Mouse (Mus musculus) kidney, postnatal 0 days (tissue): ENCODE results near the gene Camk2b. TPM values are rescaled to one million over a fixed set of nuclear protein-coding genes. Genes with fewer than 3 reads are reported as not detected.

Experiments used
- ATAC-seq: fragments of 200-750 bp; cut with Nextera tagmentation; replicated peaks from 2 replicates; pipeline ENCODE4 v1.8.0; 2017; ENCODE audit warnings: low read depth, moderate number of reproducible peaks, moderate TSS enrichment, moderate library complexity; ENCODE audit not compliant: low FRiP score
- DNase-seq: peaks from one replicate; pipeline ENCODE4 v3.0.0-alpha.2; 2016; ENCODE audit warnings: low spot score
- H3K27ac ChIP-seq: fragments of 300-500 bp; sonication (generic); 2 replicates; pipeline ENCODE4 v1.5.1; 2014; ENCODE audit warnings: mild to moderate bottlenecking
- H3K27me3 ChIP-seq: fragments of 300-500 bp; sonication (generic); 2 replicates; pipeline ENCODE4 v1.6.1; 2014; ENCODE audit warnings: low read length, mixed read lengths; ENCODE audit not compliant: insufficient read depth
- H3K36me3 ChIP-seq: fragments of 300-500 bp; sonication (generic); 2 replicates; pipeline ENCODE4 v1.6.1; 2014; ENCODE audit warnings: low read length, mixed read lengths; ENCODE audit not compliant: insufficient read depth
- H3K4me1 ChIP-seq: fragments of 300-500 bp; sonication (generic); replicated peaks from 2 replicates; pipeline ENCODE4 v1.6.1; 2014; ENCODE audit warnings: antibody characterized with exemption, low read length, mixed read lengths; ENCODE audit not compliant: insufficient read depth
- H3K4me2 ChIP-seq: fragments of 300-500 bp; sonication (generic); 2 replicates; pipeline ENCODE4 v1.6.1; 2014; ENCODE audit warnings: mild to moderate bottlenecking, low read length, moderate library complexity, mixed read lengths
- H3K4me3 ChIP-seq: fragments of 300-500 bp; sonication (generic); replicated peaks from 2 replicates; pipeline ENCODE4 v1.5.1; 2014; ENCODE audit warnings: low read depth, low read length
- H3K9ac ChIP-seq: fragments of 300-500 bp; sonication (generic); 2 replicates; pipeline ENCODE4 v1.6.1; 2014; ENCODE audit warnings: low read depth, low read length
- H3K9me3 ChIP-seq: fragments of 300-500 bp; sonication (generic); replicated peaks from 2 replicates; pipeline ENCODE4 v1.6.1; 2016; ENCODE audit warnings: low read length, inconsistent platforms, mixed read lengths
- CTCF ChIP-seq: IDR thresholded peaks from 2 replicates; pipeline ENCODE4 v1.5.1; 2016; ENCODE audit warnings: antibody characterized with exemption, low read depth, mild to moderate bottlenecking, moderate library complexity
- WGBS: fragments of 180-500 bp; shearing (Covaris S2); extraction: QIAGEN DNeasy Blood & Tissue Kit; methylation state at CpG from one replicate; pipeline ENCODE4 v1.1.7; 2014; 5-methylcytosine and 5-hydroxymethylcytosine counted together
- polyA plus RNA-seq: library from polyadenylated mRNA; unstranded; fragments of >200 nt; fragmentation: Nextera tagmentation; extraction: Ambion mirVana; gene quantifications from 2 replicates; pipeline ENCODE4 v1.2.1, GENCODE M21; 2015

Gene Camk2b
- polyA plus RNA-seq, 1 experiment from 2014 or later: 3.3 TPM

DNA sequence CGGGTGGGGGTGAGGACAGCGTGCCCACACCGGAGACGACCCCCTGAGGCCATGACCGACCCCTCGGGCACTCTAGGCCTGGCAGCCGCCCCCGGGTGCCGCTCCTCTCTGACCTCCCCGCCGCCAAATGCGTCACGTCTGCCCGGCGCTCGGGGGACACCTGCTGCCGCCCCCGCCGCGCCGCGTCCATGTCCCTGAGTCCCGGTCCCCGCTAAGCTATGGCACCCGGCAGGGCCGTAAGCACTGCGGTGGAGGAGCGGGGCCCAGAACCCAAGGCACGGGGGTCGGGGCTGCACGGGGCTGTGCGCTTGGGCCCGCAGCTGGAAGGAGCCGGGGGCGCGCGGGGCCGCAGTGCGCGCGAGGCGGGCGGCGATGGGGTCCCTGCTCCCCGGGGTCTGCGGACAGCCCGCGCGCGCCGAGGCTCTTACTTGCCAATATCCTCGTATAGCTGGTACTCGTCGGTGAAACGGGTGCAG is 1.1 kb downstream of the Camk2b start:
- no peak for TF ChIP-seq CTCF
- H3K9ac ChIP-seq: peak overlapping the region; percentile 47; the same call in 1 of the 2 replicates

GRCm38 (mm10) chr11:6064215-6065045 is 1.7 kb downstream of the Camk2b start:
- no peaks in the 10 kb centered on the region for H3K36me3 ChIP-seq
- H3K4me3 ChIP-seq: peak overlapping the region; percentile 51
- DNase-seq: no peak
- peaks cover 3% of the 10 kb centered on the region; the same call in 1 of the 2 replicates for H3K4me1 ChIP-seq
- peak overlapping the region; percentile 95 for H3K4me2 ChIP-seq
- no peak for ATAC-seq
- H3K27me3 ChIP-seq: peaks cover 49% of the 10 kb centered on the region
- H3K9me3 ChIP-seq: no peaks in the 10 kb centered on the region
- H3K9ac ChIP-seq: 0 out of 2 replicates have a peak overlapping the region, but pooled peaks have one; percentile 47
- 3% methylated on average over 30 of the region's 30 CpGs for WGBS
- TF ChIP-seq CTCF: no peak
- no peak overlapping the region for H3K27ac ChIP-seq

More for the DNA sequence above, 1.1 kb downstream of the Camk2b start:
- H3K36me3 ChIP-seq: no peaks in the 10 kb centered on the region
- DNase-seq (no peak), ATAC-seq (0 out of 2 replicates have a peak, but pooled peaks have one; percentile 12)
- WGBS: under 1% methylated on average over 51 of the region's 55 CpGs
- H3K9me3 ChIP-seq: no peaks in the 10 kb centered on the region
- peak overlapping the region; percentile 51 for H3K4me3 ChIP-seq
- H3K4me2 ChIP-seq: peak overlapping the region; percentile 95
- peaks cover 49% of the 10 kb centered on the region for H3K27me3 ChIP-seq
- H3K27ac ChIP-seq: no peak overlapping the region
- peaks cover 3% of the 10 kb centered on the region; the same call in 1 of the 2 replicates for H3K4me1 ChIP-seq

DNA sequence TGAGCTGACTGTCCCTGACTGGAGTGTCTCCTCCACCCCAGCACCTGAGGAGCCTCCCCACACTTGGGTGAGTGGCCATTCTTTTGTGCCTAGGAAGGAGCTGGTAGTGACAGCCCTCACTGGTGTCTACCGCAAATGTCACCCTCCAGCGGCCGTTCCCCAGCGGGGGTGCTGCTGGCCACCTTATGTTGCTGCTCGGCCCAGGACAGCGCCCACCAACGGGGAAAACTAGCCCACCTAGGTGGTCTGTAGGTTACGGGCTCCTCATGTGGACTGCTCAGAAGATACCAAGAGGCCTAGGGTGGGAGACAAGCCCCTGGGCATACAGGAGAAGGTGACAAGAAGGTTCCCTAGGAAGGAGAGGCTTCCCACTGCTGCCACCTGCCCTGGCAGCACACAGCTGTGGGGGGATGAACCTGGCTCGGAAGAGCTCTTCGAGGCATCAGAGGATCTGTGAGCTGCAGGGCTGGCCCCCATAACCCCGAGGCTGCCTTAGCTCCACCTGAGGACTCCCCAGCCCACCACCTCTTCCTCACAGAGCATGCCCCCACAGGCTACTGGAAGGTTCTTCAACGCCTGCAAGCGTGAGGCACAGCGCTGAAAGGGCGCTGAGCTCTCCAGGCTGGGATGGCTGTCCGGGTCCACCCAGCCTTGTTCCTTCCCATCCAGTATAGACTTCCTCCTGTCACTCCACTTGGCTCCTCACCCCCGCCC is 2.5 kb downstream of the Camk2b start:
- Histone ChIP-seq H3K9ac (no peak overlapping the region), H3K27me3 (peaks cover 49% of the 10 kb centered on the region), H3K36me3 (no peaks in the 10 kb centered on the region), H3K9me3 (no peaks in the 10 kb centered on the region), H3K4me2 (0 out of 2 replicates have a peak overlapping the region, but pooled peaks have one; percentile 95), H3K4me3 (no peak overlapping the region), H3K4me1 (peaks cover 3% of the 10 kb centered on the region; the same call in 1 of the 2 replicates), H3K27ac (no peak overlapping the region)
- ATAC-seq: no peak
- 47% methylated on average over 17 of the region's 17 CpGs for WGBS
- DNase-seq: no peak
- no peak for TF ChIP-seq CTCF

GRCm38 (mm10) chr11:6063065-6063464 is 3.1 kb downstream of the Camk2b start:
- H3K36me3 ChIP-seq: no peaks in the 10 kb centered on the region
- H3K9me3 ChIP-seq: no peaks in the 10 kb centered on the region
- H3K4me1 ChIP-seq: peaks cover 3% of the 10 kb centered on the region; the same call in 1 of the 2 replicates
- H3K27ac ChIP-seq: no peak overlapping the region
- WGBS: 86% methylated on average over 7 of the region's 7 CpGs
- ATAC-seq (no peak), DNase-seq (no peak)
- TF ChIP-seq CTCF: no peak
- no peak overlapping the region for H3K4me3 ChIP-seq
- H3K27me3 ChIP-seq: peaks cover 49% of the 10 kb centered on the region
- H3K9ac ChIP-seq: no peak overlapping the region
- no peak overlapping the region for H3K4me2 ChIP-seq

- Histone ChIP-seq H3K36me3 (no peaks in the 10 kb centered on the region), H3K27me3 (peaks cover 46% of the 10 kb centered on the region), H3K27ac (no peak overlapping the region), H3K4me2 (no peak overlapping the region), H3K4me3 (no peak overlapping the region), H3K9me3 (no peaks in the 10 kb centered on the region), H3K9ac (no peak overlapping the region), H3K4me1 (peaks cover 3% of the 10 kb centered on the region; the same call in 1 of the 2 replicates)
- DNase-seq: no peak
- no peak for ATAC-seq
- WGBS: 89% methylated on average over 11 of the region's 11 CpGs
- TF ChIP-seq CTCF: no peak
These were observed 3.8 kb downstream of the Camk2b start for GRCm38 (mm10) chr11:6062329-6062728.

DNA sequence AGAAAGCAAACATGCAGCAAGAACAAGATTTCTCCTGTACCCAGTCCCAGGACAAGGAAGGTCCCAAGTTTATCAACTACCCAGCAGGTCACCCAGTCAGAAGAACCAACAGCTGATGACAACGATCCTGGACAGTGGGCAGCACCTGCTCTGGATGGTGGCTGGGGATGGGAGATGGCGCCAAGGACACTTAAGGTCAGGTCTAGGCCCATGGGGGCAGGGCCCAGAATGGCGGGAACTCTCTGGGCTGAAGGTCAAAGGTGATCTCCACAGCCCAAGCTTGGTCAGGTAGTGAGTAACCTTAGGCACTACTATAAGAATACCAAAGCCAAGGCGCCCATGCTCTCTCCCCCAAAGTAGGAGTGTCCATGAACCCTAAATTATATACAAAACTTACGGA is 4.3 kb downstream of the Camk2b start:
- no peak overlapping the region for H3K27ac ChIP-seq
- no peak for ATAC-seq
- TF ChIP-seq CTCF: no peak

More for the DNA sequence above, 4.3 kb downstream of the Camk2b start:
- Histone ChIP-seq H3K4me3 (no peak overlapping the region), H3K27me3 (peaks cover 41% of the 10 kb centered on the region), H3K9ac (no peak overlapping the region), H3K4me1 (peaks cover 3% of the 10 kb centered on the region; the same call in 1 of the 2 replicates), H3K36me3 (no peaks in the 10 kb centered on the region), H3K9me3 (no peaks in the 10 kb centered on the region), H3K4me2 (no peak overlapping the region)
- no peak for DNase-seq
- WGBS: 84% methylated on average over 5 of the region's 5 CpGs
